Mouse (Mus musculus): ENCODE data around the gene Cct7.

Gene Cct7

GRCm38 (mm10) chr6:85502103-85502910, 51.0 kb downstream of the Cct7 start:
- DNase-seq (ENCODE audit: low spot score in 2 of 2), result no peak

DNA sequence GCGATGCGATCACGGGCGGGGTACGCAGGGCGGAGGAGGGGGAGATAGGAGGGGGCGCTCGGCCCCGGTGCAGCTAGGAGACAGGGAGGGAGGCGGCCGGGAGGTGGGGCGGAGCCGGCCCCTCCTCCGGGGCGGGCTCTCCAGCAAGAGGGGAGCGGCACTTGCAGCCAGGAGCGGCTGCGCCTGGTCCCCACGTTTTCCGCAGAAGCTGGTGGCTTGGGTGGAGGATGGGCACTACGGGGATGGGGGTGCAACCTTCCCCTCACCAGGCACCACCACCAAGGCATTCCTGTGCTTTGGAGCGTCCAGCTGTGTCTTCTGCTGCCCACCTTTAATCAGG, 51.6 kb downstream of the Cct7 start, which contains the start of gene Fbxo41:
Gene Fbxo41, minus strand, starts transcription at position 84 of the 340 bp plus-strand sequence.
- DNase-seq (ENCODE audit: low spot score in 2 of 2), result no peak

DNA sequence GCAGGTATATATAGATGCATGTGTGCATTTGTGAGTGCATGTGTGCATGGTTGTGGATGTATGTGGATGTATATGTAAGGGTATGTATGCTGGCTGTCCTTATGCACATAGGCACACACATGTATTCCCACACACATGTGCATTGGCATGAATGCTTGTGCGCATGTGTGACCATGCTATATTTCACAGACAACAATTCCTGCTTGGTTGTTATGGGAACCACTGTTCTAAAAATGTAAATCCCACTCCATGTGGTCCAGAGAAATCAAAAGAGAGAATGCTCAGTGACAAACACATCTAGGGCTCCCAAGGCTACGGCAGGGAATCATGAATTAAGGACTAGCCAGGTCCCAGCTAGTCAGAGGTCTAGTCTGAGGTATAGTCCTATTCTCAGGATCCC, 53.6 kb downstream of the Cct7 start:
- no peak for DNase-seq (ENCODE audit: low spot score in 2 of 2)

DNA sequence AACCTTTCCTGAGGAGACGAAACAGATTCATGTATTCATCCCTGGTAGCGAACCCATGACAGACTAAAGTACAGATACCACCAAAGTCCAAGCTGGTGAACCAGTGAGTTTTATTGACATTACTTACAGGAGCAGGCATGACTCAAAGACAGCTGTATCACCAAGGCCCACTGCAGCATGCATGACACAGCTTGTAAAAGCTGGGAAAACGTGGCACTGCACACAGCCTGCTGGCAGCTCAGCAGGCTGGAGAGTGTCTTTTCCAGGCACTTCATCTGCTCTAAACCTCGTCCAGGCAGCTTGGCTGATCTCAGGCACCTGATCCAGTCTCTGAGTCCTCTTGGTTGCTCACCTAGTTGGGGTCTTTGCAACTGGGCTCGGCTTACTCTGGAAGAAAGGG, 57.3 kb downstream of the Cct7 start:
- no peak for DNase-seq (ENCODE audit: low spot score in 2 of 2)

GRCm38 (mm10) chr6:85510476-85510875, 59.2 kb downstream of the Cct7 start:
- no peak for DNase-seq (ENCODE audit: low spot score in 2 of 2)

DNA sequence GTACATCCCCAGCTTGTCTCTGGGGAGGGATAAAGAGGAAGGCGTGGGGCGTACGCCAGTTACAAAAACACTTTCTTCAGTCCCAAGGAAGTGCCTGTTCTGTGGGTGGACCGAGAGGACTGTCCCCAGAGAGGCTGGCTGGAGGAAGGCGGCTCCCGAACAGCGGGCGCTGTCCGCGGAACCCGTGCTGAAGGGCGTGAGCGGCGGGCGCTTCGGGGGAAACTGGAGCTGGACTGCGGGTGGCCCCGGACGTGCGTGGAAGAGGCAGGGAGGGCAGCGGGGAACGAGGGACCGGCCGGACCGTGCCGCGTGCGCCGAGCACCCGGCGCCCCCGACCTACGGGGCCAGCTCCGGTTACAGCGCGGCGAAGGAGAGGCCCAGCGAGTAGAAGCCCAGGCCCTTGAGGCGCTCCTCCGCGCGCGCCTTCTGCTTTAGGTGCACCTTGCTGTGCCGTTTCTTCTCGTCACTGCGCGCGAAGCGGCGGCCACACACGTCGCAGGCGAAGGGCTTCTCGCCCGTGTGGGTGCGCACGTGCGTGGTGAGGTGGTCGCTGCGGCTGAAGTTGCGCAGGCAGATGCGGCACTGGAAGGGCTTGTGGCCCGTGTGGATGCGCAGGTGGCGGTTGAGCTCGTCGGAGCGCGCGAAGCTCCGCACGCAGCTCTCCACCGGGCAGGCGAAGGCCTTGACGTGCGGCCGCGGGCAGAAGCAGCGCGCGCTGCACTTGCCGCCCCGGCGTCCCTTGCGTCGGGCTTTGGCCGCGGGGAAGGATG, 60.2 kb downstream of the Cct7 start:
- no peak for DNase-seq (ENCODE audit: low spot score in 2 of 2)

- DNase-seq (ENCODE audit: low spot score in 2 of 2), result no peak
Measured at GRCm38 (mm10) chr6:85512056-85512440, 60.7 kb downstream of the Cct7 start.

DNA sequence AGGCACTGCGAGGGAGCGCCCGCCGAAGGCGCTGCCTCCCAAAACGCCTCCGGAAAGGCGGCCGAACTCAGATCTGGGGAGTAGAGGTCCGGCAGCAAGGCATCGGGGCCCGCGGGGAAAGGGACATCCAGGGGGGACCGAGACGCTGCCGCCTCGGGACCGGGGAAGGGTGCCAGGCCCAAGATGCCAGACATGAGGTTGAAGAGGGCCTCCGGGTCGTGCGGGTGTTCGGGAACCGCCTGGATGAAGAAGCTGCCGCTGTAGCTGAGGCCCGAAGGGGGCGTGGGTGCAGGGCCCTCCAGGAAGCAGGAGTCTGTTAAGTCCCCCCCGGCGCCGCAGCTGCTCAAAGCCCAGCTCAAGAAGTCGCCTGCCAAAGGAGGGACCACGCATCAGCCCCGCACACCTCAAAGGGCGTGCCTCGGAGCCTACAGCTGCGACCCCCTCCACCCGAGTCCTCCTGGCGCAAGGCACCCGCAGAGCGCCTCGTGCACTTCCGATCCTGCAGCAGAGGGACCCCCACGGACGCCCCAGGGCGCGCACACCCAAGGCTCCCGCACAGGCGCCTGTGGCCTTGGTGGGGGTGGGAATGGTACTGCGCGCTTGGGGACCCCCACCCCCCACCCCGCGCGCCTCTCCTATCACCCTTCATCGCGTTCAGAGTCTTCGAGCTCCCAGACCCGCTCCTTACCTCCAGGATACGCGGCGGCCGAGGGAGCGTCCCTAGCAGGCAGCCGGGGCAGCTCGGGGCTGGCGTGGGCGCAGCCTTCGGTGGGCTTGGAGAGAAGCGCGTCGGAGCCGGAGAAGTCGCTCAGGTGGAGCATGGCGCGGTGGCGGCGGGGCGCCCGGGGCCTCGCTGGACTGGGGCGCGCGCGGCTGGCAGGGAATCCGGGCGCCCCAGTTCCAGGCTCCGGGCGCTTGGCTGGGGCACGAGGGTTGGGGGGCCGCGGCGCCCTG, 61.5 kb downstream of the Cct7 start:
- DNase-seq (ENCODE audit: low spot score in 2 of 2), result no peak

DNA sequence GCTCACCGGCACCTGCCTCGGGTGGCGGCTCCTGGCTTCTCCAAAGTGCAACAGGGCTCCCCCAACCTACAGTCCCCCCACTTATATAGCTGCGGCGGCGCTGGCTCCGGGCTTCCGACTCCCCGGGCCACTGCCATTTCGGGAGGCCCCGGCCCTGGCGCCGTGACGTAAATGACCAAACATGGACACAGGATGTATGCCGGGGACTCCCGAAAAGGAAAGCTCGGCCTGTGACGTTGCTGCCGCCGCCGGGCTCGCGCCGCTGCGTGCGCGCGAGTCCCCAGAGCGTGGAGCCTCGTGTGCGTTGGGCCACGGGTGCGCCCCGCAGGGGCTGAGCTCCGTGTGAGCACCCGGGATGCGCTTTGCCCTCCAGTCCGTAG, 62.2 kb downstream of the Cct7 start, which contains the start of gene Egr4:
Gene Egr4, minus strand, starts transcription at position 59 of the 380 bp plus-strand sequence.
- DNase-seq (ENCODE audit: low spot score in 2 of 2), result no peak

DNA sequence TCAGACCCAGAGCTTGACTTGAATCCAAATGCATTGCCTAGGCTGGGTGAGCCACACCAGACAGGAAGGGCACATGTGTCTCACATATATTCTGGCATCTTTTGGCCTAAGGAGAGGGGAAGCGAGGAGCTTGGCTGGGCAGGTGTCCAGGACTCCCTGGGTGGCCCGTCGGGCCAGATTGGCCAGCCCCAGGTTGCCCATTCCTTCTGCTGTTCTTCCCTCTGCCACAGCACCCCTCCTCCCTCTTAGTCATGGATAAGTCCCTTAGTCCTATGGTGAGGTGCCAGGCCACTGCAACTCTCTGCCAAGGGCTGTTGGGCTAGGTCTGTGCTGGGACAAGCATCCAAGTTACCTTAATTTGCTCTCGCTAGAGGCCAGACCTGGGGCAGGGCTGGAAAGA, 64.6 kb downstream of the Cct7 start:
- no peak for DNase-seq (ENCODE audit: low spot score in 2 of 2)
